Mouse (Mus musculus) embryonic facial prominence, embryonic 11.5 days (tissue): ENCODE measurements at regions not wholly inside any gene's neighbourhood (a gene's known extent, or its start where the extent isn't known, plus 50 kb on each side); places are given as distances from the start of the nearest gene placed in this dataset.

Experiments used
- ATAC-seq: fragments of 200-750 bp; cut with Nextera tagmentation; replicated peaks from 2 replicates; pipeline ENCODE4 v1.8.0; 2017; ENCODE audit warnings: low read depth; ENCODE audit not compliant: insufficient number of reproducible peaks, low FRiP score, low TSS enrichment
- DNase-seq: peaks from one replicate; pipeline ENCODE4 v3.0.0-alpha.2; 2015; ENCODE audit warnings: low spot score
- H3K27ac ChIP-seq: fragments of 300-500 bp; sonication (generic); replicated peaks from 2 replicates; pipeline ENCODE4 v1.5.1; 2014; ENCODE audit warnings: mild to moderate bottlenecking, low read depth, low read length, control low read depth
- H3K27me3 ChIP-seq: fragments of 300-500 bp; sonication (generic); 2 replicates; pipeline ENCODE4 v1.6.1; 2014; ENCODE audit warnings: mild to moderate bottlenecking, low read length, moderate library complexity, mixed read lengths; ENCODE audit not compliant: control insufficient read depth, insufficient read depth
- H3K36me3 ChIP-seq: fragments of 300-500 bp; sonication (generic); replicated peaks from 2 replicates; pipeline ENCODE4 v1.6.1; 2014; ENCODE audit warnings: low read depth, mild to moderate bottlenecking, low read length, moderate library complexity, mixed read lengths; ENCODE audit not compliant: control insufficient read depth, insufficient read depth
- H3K4me1 ChIP-seq: fragments of 300-500 bp; sonication (generic); 2 replicates; pipeline ENCODE4 v1.6.1; 2014; ENCODE audit warnings: low read length, mixed read lengths; ENCODE audit not compliant: control insufficient read depth, insufficient read depth
- H3K4me2 ChIP-seq: fragments of 300-500 bp; sonication (generic); 2 replicates; pipeline ENCODE4 v1.6.1; 2014; ENCODE audit warnings: low read depth, mild to moderate bottlenecking, control low read depth, low read length, moderate library complexity
- H3K4me3 ChIP-seq: fragments of 300-500 bp; sonication (generic); 2 replicates; pipeline ENCODE4 v1.5.1; 2014; ENCODE audit warnings: low read depth, low read length, control low read depth
- H3K9ac ChIP-seq: fragments of 300-500 bp; sonication (generic); replicated peaks from 2 replicates; pipeline ENCODE4 v1.6.1; 2014; ENCODE audit warnings: mild to moderate bottlenecking, control low read depth, low read length
- H3K9me3 ChIP-seq: fragments of 300-500 bp; sonication (generic); replicated peaks from 2 replicates; pipeline ENCODE4 v1.6.1; 2016; ENCODE audit warnings: mild to moderate bottlenecking, low read length, inconsistent platforms, mixed read lengths; ENCODE audit not compliant: control insufficient read depth
- WGBS: fragments of 180-500 bp; shearing (Covaris S2); extraction: QIAGEN DNeasy Blood & Tissue Kit; methylation state at CpG from one replicate; pipeline ENCODE4 v1.1.7; 2014; 5-methylcytosine and 5-hydroxymethylcytosine counted together

DNA sequence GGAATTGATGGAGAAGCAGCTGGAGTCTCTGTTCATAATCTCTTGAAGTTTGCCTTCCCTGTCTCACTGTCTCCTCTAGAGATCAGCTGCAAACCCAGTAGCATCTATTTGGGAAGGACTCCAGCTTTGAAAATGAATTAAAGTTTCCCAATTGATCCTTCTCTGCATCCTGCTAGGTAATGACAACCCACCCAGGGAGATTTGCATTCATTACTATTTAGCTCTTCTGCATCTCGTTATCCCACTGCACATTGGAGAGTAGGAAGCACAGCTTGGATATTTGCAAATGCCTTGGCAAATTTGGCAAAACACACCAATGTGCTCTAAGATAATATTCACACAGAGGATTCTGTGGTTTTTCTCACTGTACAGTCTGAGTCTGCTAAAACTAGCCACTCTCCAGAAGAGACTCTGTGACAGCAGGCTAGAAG is 530.1 kb downstream of the Ipo11 start:
- H3K9ac ChIP-seq: no peak overlapping the region
- no peak for DNase-seq
- no peak overlapping the region for H3K27ac ChIP-seq
- no peak overlapping the region for H3K4me2 ChIP-seq
- no peaks in the 10 kb centered on the region for H3K9me3 ChIP-seq
- H3K27me3 ChIP-seq: no peaks in the 10 kb centered on the region
- no peak overlapping the region for H3K4me3 ChIP-seq
- no peak for ATAC-seq
- WGBS: 46% methylated on average over 1 of the region's 1 CpGs
- no peaks in the 10 kb centered on the region for H3K36me3 ChIP-seq
- H3K4me1 ChIP-seq: no peaks in the 10 kb centered on the region

DNA sequence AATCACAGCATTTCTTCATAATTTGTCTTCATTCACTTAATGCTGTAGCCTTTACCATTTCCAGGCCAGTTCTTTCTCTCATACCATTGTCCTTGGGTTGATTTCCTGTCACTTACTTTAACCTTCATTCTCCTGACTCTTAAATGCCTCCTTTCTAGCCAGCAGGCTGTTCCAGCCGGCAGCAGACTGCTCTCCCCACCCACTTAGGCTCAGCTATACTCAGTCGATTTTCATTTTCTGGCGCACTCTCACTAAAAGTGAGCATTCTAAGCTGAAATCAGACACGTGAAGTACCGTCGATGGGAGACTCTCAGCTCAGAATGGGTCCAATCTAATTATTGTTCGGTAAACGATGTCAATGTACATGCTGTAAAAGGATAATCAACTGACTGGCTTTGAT is 544.1 kb downstream of the Ipo11 start:
- WGBS: 85% methylated on average over 8 of the region's 8 CpGs
- no peak overlapping the region for H3K9ac ChIP-seq
- H3K4me2 ChIP-seq: no peak overlapping the region
- H3K9me3 ChIP-seq: no peaks in the 10 kb centered on the region
- no peaks in the 10 kb centered on the region for H3K36me3 ChIP-seq
- DNase-seq (no peak), ATAC-seq (no peak)
- H3K4me1 ChIP-seq: no peaks in the 10 kb centered on the region
- H3K4me3 ChIP-seq: no peak overlapping the region
- H3K27me3 ChIP-seq: no peaks in the 10 kb centered on the region
- H3K27ac ChIP-seq: no peak overlapping the region

DNA sequence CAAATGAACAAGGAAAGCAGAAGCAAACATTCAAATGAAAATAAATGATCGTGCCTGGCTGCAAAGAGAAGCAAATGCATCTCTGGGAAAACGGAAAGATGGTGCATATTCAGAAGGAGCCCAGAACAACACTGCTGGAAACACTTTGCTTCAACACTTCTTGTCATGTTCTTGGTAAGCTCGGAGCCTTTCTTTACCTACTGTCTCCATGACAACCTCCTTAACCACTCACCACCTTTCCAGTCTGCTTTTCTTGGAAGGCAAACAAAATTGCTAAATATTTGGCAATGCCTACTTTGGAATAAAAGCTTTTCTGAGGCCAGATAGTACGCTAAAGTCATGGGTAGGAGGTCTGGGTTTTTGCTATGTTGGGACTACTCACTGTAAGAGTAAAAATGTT is 548.1 kb downstream of the Ipo11 start:
- 80% methylated on average over 4 of the region's 4 CpGs for WGBS
- Histone ChIP-seq H3K4me1 (no peaks in the 10 kb centered on the region), H3K9ac (no peak overlapping the region), H3K36me3 (no peaks in the 10 kb centered on the region), H3K27ac (no peak overlapping the region), H3K27me3 (no peaks in the 10 kb centered on the region), H3K4me3 (no peak overlapping the region), H3K9me3 (no peaks in the 10 kb centered on the region), H3K4me2 (no peak overlapping the region)
- no peak for ATAC-seq
- DNase-seq: no peak

DNA sequence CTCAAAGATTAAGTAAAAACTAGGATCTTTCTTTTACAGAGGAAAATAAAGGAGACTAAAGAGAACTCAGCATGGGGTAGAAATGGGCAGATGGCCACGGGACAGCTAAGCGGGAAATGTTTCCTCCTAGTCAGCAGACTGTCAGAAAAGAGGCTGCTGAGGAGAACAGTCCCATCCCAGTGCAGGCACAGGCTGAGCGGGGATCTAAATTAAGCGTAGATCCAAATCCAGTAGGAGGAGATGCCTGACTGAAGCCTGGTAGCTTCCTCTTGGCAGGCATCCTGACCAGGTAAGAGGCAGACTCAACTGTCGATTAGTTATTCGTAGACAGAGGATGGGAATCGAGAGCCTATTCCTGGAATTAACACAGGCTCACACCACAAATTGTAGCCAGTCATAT is 569.2 kb downstream of the Ipo11 start:
- Histone ChIP-seq H3K36me3 (no peaks in the 10 kb centered on the region), H3K9me3 (no peaks in the 10 kb centered on the region), H3K27ac (no peak overlapping the region), H3K4me1 (no peaks in the 10 kb centered on the region), H3K4me3 (no peak overlapping the region), H3K27me3 (no peaks in the 10 kb centered on the region), H3K4me2 (no peak overlapping the region), H3K9ac (no peak overlapping the region)
- DNase-seq: no peak
- WGBS: 82% methylated on average over 7 of the region's 7 CpGs
- ATAC-seq: no peak

DNA sequence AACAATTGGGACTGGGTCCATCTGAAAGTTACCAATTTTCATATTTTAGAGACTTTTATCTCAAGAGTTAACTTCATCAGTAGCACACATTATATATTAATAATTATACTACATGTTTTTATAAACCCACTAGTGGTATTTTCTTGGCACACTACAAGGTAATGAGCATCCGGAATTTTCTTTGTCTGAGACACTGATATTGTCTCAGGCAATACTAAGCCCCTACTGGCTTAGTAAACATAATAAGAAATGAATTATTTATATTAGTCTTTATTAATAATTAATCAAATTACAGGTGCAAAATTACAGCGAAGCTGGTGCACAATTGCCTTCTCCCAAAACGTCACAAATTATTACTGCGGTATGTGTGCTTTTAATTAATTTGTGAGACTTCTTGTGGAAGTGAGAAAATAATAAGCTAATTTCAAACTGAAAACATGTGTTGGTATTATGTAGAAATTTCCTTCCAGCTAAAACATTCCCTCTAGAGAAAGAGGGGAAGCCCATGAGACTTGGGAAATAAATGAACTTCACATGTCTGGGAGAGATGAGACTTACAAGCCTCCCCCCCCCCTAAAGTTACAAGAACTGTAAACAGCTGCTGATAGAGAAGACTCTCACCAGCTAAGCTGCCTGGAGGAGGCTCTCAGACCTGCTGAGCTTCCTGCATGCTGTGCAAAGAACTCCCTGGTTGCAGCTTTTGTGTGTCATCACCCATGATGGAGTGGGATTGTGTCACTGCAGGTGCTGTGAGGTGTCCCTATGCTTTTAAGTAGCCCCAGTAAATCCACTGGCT is 583.9 kb downstream of the Ipo11 start:
- Histone ChIP-seq H3K4me1 (no peaks in the 10 kb centered on the region), H3K4me3 (no peak overlapping the region), H3K9ac (no peak overlapping the region), H3K9me3 (no peaks in the 10 kb centered on the region), H3K27ac (no peak overlapping the region), H3K36me3 (no peaks in the 10 kb centered on the region), H3K27me3 (no peaks in the 10 kb centered on the region), H3K4me2 (no peak overlapping the region)
- no peak for ATAC-seq
- WGBS: 81% methylated on average over 4 of the region's 4 CpGs
- DNase-seq: peak; percentile 1

DNA sequence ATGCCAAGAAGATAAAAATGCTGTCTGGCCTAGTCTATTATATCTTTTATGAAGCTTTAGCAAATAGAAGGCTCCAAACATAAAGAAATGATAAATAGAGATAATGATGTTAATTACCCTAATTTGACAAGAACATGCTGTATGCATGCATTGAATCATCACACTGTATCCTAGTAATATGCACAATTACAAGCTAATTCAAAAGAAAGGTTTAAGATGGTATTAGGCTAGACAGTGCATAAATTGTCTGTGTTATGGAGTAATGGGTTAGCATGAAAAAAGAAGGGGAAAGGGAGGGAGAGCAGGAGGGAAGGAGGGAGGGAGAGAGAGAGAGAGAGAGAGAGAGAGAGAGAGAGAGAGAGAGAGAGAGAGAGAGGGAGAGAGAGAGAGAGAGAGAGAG is 604.7 kb downstream of the Ipo11 start:
- Histone ChIP-seq H3K27me3 (no peaks in the 10 kb centered on the region), H3K27ac (no peak overlapping the region), H3K36me3 (no peaks in the 10 kb centered on the region), H3K4me1 (no peaks in the 10 kb centered on the region), H3K9me3 (no peaks in the 10 kb centered on the region), H3K4me3 (no peak overlapping the region), H3K9ac (no peak overlapping the region), H3K4me2 (no peak overlapping the region)
- no peak for DNase-seq
- no peak for ATAC-seq

DNA sequence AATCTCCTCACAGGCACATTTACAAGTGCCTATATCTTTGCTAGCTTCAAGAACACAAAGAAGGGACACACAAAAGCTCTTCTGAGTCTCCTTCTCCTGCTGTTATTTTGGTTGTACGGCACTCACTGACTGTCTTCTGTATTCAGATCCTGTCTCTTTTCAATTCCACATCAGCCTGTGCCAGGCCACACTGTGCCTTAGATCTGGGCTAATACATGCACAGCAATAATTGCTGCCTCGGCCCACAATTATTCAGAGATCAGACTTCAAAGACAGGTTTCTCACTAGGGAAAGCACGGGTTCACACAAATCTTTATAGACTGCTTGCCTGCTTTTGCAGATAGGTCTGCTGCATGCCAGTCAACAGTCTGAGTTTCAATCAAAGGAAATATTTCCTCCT is 617.8 kb downstream of the Ipo11 start:
- Histone ChIP-seq H3K4me1 (no peaks in the 10 kb centered on the region), H3K4me3 (no peak overlapping the region), H3K9ac (no peak overlapping the region), H3K9me3 (no peaks in the 10 kb centered on the region), H3K4me2 (no peak overlapping the region), H3K27ac (no peak overlapping the region), H3K36me3 (no peaks in the 10 kb centered on the region), H3K27me3 (no peaks in the 10 kb centered on the region)
- 58% methylated on average over 3 of the region's 3 CpGs for WGBS
- DNase-seq (no peak), ATAC-seq (no peak)

DNA sequence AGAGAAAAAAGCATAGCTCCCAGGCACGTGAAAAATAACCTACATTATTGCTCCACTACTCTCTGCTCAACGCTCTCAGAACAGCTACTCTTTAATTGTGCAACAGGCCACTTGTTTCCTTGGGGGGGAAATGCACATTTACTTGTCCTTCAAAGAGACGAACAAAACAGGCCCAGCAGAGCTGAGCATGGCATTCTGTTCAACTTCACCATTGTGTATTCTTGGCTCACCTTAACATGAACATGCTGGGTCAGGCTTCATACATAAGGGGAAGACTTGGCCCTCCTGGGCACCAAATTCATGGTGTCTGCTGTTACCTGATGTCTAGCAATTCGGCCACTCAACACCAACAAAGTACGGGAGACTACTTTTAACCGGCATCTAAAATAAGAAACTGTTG is 618.3 kb downstream of the Ipo11 start:
- Histone ChIP-seq H3K36me3 (no peaks in the 10 kb centered on the region), H3K4me3 (no peak overlapping the region), H3K27me3 (no peaks in the 10 kb centered on the region), H3K9me3 (no peaks in the 10 kb centered on the region), H3K9ac (no peak overlapping the region), H3K27ac (no peak overlapping the region), H3K4me2 (no peak overlapping the region), H3K4me1 (no peaks in the 10 kb centered on the region)
- DNase-seq: no peak
- no peak for ATAC-seq
- WGBS: 79% methylated on average over 6 of the region's 6 CpGs
